Comparison of ENCODE assay signal across 15 mouse cellular contexts in the genomic region with DNA sequence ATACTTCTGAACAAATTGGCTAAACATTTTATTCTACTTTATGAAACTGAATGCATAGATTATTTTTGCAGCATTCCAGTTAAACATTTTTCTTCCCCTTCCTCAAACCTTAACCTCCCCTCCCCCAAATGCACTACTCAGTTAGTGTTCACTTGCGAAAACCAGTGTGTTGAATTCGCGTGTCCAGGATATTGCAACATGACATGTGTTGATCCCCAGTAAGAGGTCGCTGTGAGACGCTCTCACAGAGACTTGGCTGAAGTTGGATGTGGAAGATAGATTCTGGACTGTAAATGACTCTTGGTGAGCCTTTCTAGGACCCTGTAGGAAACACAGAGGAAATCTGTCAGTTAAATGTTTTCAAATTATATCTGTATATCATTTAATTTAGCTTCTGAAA.
"Had no signal": no experiment of that assay in that cellular context is flagged by ENCODE, and none has a peak within 500 bp of the region (broad histone marks: within the 10 kb centered on the region; RNA-seq: fewer than 3 reads in every experiment).

No protein-coding gene starts in this region.

- H3K4me1 ChIP-seq: kidney, embryonic 15.5 days; limb, embryonic 15.5 days; liver, embryonic 13.5 days; neural tube, embryonic 15.5 days had no signal

- H3K4me3 ChIP-seq: kidney, embryonic 15.5 days; limb, embryonic 15.5 days; liver, embryonic 13.5 days; myocyte; neural tube, embryonic 15.5 days had no signal

- H3K9me3 ChIP-seq: kidney, embryonic 15.5 days; limb, embryonic 15.5 days; liver, embryonic 13.5 days; neural tube, embryonic 15.5 days had no signal

- H3K4me2 ChIP-seq: kidney, embryonic 15.5 days; limb, embryonic 15.5 days; liver, embryonic 13.5 days; neural tube, embryonic 15.5 days had no signal

- DNase-seq: kidney, adult 2 months; kidney, postnatal 14 days; liver, embryonic 13.5 days; liver, postnatal 0 days; right cerebral cortex, adult 18-20 months; right cerebral cortex, postnatal 25 days; thymus, postnatal 14 days had no signal

- ATAC-seq: intestine, embryonic 16.5 days; liver, postnatal 0 days; midbrain, embryonic 16.5 days had no signal

- H3K9ac ChIP-seq: kidney, embryonic 15.5 days; limb, embryonic 15.5 days; liver, embryonic 13.5 days; liver, postnatal 0 days; neural tube, embryonic 15.5 days had no signal

- H3K36me3 ChIP-seq: kidney, embryonic 15.5 days; limb, embryonic 15.5 days; liver, embryonic 13.5 days; neural tube, embryonic 15.5 days had no signal

- H3K27me3 ChIP-seq: kidney, embryonic 15.5 days; limb, embryonic 15.5 days; liver, embryonic 13.5 days; neural tube, embryonic 15.5 days had no signal

- H3K27ac ChIP-seq: kidney, embryonic 15.5 days; limb, embryonic 15.5 days; liver, embryonic 13.5 days; macrophage; neural tube, embryonic 15.5 days; stomach, postnatal 0 days had no signal
